Mouse (Mus musculus) C2C12 (cell line): Measurements from ENCODE around the gene Col24a1.

ENCODE experiments used
- CTCF ChIP-seq: IDR thresholded peaks from one replicate; pipeline ENCODE4 v1.5.1; 2011; ENCODE audit not compliant: control insufficient read depth, insufficient read depth, insufficient read length
- MYOG ChIP-seq: IDR thresholded peaks from one replicate; pipeline ENCODE4 v1.6.1; 2011; ENCODE audit not compliant: control insufficient read depth, insufficient read length; ENCODE audit errors: extremely low read depth
- USF1 ChIP-seq: IDR thresholded peaks from one replicate; pipeline ENCODE4 v1.6.1; 2011; ENCODE audit warnings: low read depth, mild to moderate bottlenecking, control low read depth, moderate library complexity

DNA sequence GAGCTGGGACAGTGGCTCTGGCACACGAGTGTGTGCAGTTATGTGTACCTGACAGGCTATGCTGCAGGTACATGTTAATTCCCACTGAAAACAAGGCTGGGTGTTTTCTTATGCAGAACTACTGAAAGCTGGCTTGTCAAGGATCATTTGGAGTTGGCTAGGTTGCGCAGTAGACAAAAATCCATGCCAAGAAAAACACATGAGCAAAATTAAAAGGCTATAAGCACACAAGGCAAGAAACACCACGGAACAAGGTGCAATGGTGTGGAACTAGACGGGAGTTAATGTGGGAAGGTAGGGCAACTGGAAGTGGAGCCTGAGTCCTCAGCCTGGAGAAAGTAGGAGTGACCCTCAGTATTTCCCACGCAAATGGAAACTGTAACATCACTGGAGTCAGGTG, 39.2 kb upstream of the Col24a1 start:
- TF ChIP-seq CTCF = no peak
- no peak for TF ChIP-seq MYOG
- no peak for TF ChIP-seq USF1
